Mouse (Mus musculus) heart, postnatal 36 days (tissue): Measurements from ENCODE around the gene Polk. TPM values are rescaled to one million over a fixed set of nuclear protein-coding genes. Genes with fewer than 3 reads are reported as not detected.

Experiments used
- DNase-seq, 2 experiments: peaks; one replicate each; pipeline ENCODE4 v3.0.0; 2021 to 2022
- intact Hi-C: fragments of 180-260 bp; cut with DNase I; formaldehyde crosslinking; loops from one replicate; pipeline ENCODE4 v1.15.1; 2025
- total RNA-seq, 2 experiments: library from RNA; stranded (reverse); gene quantifications; 2 replicates each; pipeline ENCODE4 v1.2.3; 2021

Gene Polk
- total RNA-seq, 2 experiments from 2014 or later: 4.5 to 5.6 TPM

GRCm38 (mm10) chr13:96530064-96530463 is 12.3 kb downstream of the Polk start:
- DNase-seq: no peak
- intact Hi-C loops: no loop called here

GRCm38 (mm10) chr13:96529542-96529941 is 12.8 kb downstream of the Polk start:
- intact Hi-C loops: no loop called here

GRCm38 (mm10) chr13:96528776-96529175 is 13.6 kb downstream of the Polk start:
- intact Hi-C loops: no loop called here
- DNase-seq: no peak

More at GRCm38 (mm10) chr13:96529542-96529941, 12.8 kb downstream of the Polk start:
- no peak for DNase-seq

DNA sequence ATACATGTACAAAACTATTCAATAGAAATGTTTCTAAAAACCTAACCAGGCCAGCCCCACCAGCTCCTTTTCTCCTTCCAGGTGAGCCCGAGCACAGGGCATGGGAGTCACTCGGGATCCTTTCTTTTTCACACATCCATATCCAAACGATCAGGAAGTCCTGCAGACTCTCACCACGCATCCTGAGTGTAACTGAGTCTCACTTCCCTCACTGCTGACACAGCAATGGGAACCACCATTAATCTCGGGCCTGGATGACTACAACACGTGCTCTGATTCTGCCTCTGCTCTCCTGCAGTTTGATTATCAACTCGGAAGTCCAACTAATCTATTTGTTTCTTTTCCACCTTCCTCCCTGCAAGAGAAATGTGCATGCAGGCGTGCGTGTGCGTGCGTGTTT is 14.5 kb downstream of the Polk start:
- intact Hi-C loops: no loop called here
- no peak for DNase-seq

- no peak for DNase-seq
- intact Hi-C loops: no loop called here
Measured at GRCm38 (mm10) chr13:96527022-96527421, 15.4 kb downstream of the Polk start.

GRCm38 (mm10) chr13:96521294-96521693 is 21.1 kb downstream of the Polk start:
- intact Hi-C loops: no loop called here

DNA sequence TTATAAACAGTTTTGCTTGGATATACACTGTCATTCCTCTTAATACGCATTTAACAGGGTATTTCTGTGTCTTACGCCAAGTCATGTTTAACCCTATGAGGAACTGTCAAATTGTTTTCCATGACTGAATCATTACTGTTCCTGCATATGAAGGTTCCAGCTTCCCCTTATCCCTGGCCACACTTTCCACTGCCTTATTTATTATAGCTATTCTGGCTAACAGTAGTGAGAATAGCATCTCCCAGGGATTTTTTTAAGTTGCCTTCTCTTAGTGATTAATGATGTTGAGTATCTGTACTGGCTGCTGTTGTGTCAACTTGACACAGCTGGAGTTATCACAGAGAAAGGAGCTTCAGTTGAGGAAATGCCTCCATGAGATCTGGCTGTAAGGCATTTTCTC is 25.0 kb downstream of the Polk start:
- DNase-seq: no peak
- intact Hi-C loops: no loop called here

More at GRCm38 (mm10) chr13:96521294-96521693, 21.1 kb downstream of the Polk start:
- no peak for DNase-seq

DNA sequence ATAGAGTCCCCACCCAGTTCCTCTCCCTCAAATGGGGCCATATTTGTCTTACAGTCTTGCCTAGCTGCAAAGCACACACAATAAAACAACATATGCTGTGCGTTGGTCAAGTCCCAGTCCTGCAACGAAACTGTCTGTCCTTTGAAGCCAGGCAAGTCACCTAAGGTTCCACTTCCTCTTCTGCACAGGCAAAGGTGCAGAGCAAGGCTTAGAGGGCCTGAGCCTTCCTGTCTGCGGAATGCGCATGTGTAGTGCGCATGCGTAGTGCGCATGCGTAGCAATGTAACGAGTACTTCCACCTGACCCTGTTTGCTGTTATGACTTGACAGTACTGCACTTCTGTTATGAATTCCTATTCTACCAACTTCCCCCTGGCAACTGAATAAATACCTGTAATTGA is 26.1 kb downstream of the Polk start:
- intact Hi-C loops: no loop called here
- no peak for DNase-seq

GRCm38 (mm10) chr13:96514154-96514942 is 28.0 kb downstream of the Polk start:
- intact Hi-C loops: loop anchor here (5.0 kb wide), 1 partner anchor 67 kb away; no protein-coding TSS in a partner anchor
- DNase-seq: no peak

- intact Hi-C loops: loop anchor here (5.0 kb wide), 1 partner anchor 65 kb away; no protein-coding TSS in a partner anchor
- peak in 1 of 2 experiments; percentile 21 for DNase-seq
Measured at GRCm38 (mm10) chr13:96511893-96512292, 30.5 kb downstream of the Polk start.

GRCm38 (mm10) chr13:96511262-96511661 is 31.1 kb downstream of the Polk start:
- DNase-seq: no peak
- intact Hi-C loops: loop anchor here (5.0 kb wide), 1 partner anchor 64 kb away; no protein-coding TSS in a partner anchor

DNA sequence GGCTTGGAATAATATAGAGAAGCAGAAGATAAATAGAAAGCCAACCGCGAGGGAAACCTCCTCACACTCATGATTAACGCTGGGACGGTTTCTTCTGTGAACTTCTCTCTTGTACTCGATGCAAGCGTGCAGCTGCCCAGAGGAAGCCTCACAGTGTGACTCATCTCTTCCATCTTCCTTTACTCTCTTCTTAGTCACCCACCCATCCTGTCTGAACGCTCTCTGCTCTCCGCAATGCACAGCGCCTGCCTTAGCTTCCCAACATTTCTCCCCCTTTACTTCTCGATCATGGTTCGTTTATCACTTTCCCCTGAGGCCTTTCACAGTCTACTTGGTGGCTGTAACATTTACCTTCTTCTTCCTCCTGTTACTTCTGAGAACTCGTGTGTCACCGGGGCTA is 31.7 kb downstream of the Polk start:
- intact Hi-C loops: loop anchor here (5.0 kb wide), 1 partner anchor 63 kb away; no protein-coding TSS in a partner anchor
- DNase-seq: peak; percentile 39 to 40

DNA sequence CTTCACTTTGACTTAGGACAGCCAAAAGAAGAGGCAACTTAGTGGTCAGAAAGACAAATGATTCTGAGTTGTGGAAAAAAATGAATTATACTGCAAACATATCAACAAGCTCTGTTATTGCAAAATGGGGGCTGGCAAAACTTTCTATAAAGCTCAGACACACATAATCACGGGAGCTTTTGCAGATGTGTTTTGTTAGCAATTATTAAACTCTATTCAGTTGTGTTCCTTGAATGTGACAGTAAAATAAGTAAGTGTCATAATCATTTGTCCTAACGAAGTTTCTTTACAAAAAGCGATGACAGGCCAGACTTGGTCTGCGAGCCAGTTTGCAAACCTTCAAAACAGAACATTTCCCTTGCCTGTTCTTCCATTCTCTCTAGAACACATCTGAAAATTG is 34.8 kb downstream of the Polk start:
- no peak for DNase-seq
- intact Hi-C loops: no loop called here

DNA sequence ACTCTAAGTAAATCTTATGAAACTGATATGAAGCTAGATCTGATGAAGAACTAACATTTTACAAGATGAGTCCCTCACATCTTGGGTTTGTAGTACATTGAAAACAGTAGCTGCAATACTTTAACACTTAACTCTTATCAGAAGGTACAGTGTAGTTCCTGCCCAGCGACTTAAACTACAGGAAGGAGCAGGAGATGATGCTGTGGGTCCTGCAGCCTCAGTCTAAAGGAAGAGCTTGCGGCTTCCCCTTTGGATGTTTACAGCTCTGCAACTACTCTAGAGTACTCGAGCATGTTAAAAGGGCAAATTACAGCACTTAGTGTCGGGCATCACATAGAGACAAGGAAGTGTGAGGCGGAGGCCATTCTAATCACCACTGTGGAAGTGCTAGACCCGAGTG is 36.1 kb downstream of the Polk start:
- intact Hi-C loops: no loop called here
- no peak for DNase-seq

DNA sequence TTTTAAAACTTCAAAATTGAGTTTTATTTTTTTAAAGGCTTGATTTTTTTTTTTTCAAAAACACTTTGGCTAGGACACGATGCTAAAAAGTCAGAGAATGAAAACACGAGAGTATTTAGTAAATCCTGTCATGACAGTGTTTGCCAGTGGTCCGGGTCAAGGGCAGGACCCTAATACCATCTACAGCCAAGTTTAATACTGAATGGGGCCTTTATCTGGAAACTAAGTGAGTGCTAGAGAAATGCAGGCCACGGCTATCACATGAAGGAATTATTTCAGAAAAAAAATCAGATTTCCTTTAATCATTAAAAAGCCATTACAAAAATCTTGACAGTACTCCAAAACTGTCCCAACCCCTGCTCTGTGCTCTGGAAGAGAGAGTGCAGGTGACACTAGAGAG is 36.7 kb downstream of the Polk start:
- DNase-seq: no peak
- intact Hi-C loops: no loop called here

GRCm38 (mm10) chr13:96499891-96500290 is 42.5 kb downstream of the Polk start:
- no peak for DNase-seq
- intact Hi-C loops: no loop called here

GRCm38 (mm10) chr13:96496630-96497029 is 45.7 kb downstream of the Polk start:
- intact Hi-C loops: no loop called here
- no peak for DNase-seq

DNA sequence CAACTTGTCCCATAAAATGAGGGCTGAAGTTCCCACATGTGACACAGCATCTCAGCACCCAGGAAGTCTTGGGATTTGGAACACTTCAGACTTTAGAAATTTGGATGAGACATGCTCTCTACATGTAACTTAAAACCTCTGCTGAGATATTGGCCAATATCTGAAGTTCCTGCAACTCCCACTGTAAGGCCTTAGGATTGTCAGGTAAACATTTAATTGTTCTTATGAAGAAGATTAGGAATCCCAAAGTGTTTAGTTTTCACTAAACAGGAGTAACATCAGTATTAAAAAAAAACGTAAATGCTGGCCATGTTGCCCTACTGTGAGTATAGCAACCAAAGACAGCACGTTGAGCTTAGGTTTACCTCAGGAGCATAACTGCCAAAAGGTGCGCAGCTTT is 51.9 kb downstream of the Polk start, which contains the start of gene Gm17622:
Gm17622 (plus strand) TSS at position 301 of the 400 bp plus-strand sequence.
- intact Hi-C loops: no loop called here

DNA sequence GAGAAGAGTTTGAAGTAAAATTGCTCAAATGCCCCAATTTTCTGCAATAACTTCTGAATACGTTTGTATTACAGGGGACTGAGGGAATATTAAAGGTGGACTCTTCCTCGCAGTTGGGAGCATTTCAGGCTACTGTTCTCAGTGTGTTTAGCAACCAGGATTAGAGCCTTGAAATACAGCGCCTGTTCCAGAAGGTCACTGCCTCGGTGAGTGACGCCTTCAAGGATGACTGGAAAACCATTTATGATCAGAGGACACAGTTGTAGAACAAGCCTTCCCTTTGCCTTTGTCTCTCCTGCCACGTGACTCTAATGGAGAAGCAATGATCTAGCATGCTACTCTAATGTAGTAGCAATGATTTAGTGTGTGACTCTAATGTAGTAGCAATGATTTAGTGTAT is 54.4 kb downstream of the Polk start:
- intact Hi-C loops: no loop called here
- no peak for DNase-seq

More for the DNA sequence above, 51.9 kb downstream of the Polk start, which contains the start of gene Gm17622:
- no peak for DNase-seq

- intact Hi-C loops: no loop called here
- no peak for DNase-seq
Measured at GRCm38 (mm10) chr13:96487230-96487629, 55.1 kb downstream of the Polk start.

DNA sequence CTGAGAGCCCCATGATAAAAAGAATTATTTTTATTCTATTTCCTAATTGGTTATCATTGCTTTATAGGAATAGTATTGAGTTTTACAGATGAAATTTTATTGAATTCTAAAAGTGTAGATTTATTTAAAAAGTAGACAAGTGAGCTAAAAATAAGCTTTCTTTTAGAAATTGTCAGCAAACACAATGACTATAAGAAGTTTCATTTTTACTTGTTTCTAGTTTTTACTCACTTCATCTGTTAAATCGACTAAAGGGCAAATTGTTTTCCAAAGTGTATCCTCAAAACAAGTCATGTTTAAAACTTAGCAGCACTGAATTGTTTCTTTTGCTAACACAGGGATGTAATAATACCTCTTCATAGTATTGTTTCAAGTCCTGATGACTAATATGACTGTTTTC is 63.4 kb downstream of the Polk start:
- intact Hi-C loops: no loop called here
- no peak for DNase-seq

DNA sequence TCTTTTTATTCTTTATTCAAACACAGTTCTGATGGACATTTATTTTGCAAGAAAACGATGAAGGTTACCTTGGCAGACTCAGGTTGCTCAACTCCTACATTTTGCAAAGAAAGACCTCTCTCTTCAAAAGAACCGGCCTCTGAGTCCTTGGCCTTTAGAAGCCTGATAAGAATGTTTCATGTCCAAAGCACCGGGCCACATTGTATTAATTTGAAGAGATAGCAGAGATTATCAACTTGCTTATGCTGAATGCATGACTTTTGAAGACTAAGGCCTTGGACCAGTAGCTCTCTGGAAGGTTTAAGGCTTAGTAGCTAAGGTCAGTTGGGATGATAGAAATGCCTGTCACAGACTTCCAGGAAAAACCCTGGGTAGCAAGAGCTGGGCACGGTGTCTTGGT is 65.2 kb downstream of the Polk start:
- intact Hi-C loops: no loop called here
- no peak for DNase-seq
